Mouse (Mus musculus): ENCODE measurements around the gene 4930518I15Rik. TPM values are rescaled to one million over a fixed set of nuclear protein-coding genes. Genes with fewer than 3 reads are reported as not detected.

4930518I15Rik gene
- total and polyA plus RNA-seq, 3 experiments, result 0.51 to 0.81 (median 0.72) TPM

DNA sequence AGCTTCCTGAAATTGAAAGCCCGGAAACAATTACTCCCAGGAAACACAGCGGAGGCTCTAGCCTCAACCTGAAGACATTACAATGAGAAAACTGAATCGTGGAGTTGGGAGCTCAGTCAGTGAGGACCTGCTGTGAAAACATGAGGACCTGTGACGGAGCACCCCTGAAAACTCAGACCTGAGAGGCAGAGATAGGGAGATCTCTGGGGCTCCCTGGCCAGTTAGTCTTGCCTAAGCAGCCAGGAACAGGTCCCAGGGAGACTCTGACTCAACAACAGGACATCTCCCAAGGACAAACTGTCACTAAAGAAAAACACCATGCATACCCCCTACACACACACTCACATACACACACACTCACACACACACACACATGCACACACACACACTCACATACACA lies 40.6 kb upstream of the 4930518I15Rik start:
- Histone ChIP-seq H3K27ac (ENCODE audit: insufficient read depth, low read depth) (no peak overlapping the region), H3K9ac (ENCODE audit: insufficient read depth, low read depth) (no peak overlapping the region), H3K36me3 (replicated peaks in 1 of 2; ENCODE audit: control insufficient read depth in 1 of 2, insufficient read depth in 1 of 2, low read length in 1 of 2) (no peaks in the 10 kb centered on the region), H3K4me1 (ENCODE audit: control insufficient read depth in 1 of 2, insufficient read depth in 2 of 2) (no peaks in the 10 kb centered on the region), H3K9me3 (replicated peaks; ENCODE audit: low read length) (no peaks in the 10 kb centered on the region), H3K27me3 (replicated peaks) (no peaks in the 10 kb centered on the region), H3K4me2 (ENCODE audit: insufficient read depth, low read depth, poor library complexity, severe bottlenecking) (no peak overlapping the region), H3K4me3 (replicated peaks in 1 of 3; ENCODE audit: low read depth in 2 of 3, low read length in 2 of 3, poor library complexity in 1 of 3) (no peak overlapping the region), H3K79me2 (replicated peaks; ENCODE audit: control insufficient read depth, extremely low read depth, insufficient read depth, poor library complexity, severe bottlenecking) (no peaks in the 10 kb centered on the region)
- DNase-seq (ENCODE audit: extremely low read depth), result no peak
- in situ Hi-C loops (cut with MboI; ENCODE audit: low pct_ligation_motif_present, low pct_unique_long_range_greater_than_20kb, low sequenced_read_pairs) (loop anchor here (25.0 kb wide), 1 partner anchor 189 kb away; the partner anchor contains the start of genes Soga1 and Tldc2), dilution Hi-C loops (cut with MboI; ENCODE audit: extremely low pct_ligation_motif_present, extremely low pct_unique_long_range_greater_than_20kb, low sequenced_read_pairs) (no loop called here)
- TF ChIP-seq MAX (IDR thresholded peaks at IDR 0.05; ENCODE audit: low read length), result no peak
- TF ChIP-seq CHD1 (IDR thresholded peaks at IDR 0.05; ENCODE audit: low read depth, low read length), result no peak
- TF ChIP-seq MAZ (IDR thresholded peaks at IDR 0.05; ENCODE audit: low read depth, low read length), result no peak
- no peak for TF ChIP-seq E2F4 (IDR thresholded peaks at IDR 0.05; ENCODE audit: insufficient replicate concordance, low read depth, low read length)
- no peak for TF ChIP-seq ZMIZ1 (IDR thresholded peaks at IDR 0.05; ENCODE audit: low read depth, low read length)
- TF ChIP-seq UBTF (IDR thresholded peaks at IDR 0.05; ENCODE audit: low read depth, low read length), result no peak
- no peak for TF ChIP-seq ZNF384 (IDR thresholded peaks at IDR 0.05; ENCODE audit: low read depth, low read length)
- no peak for TF ChIP-seq IRF4 (IDR thresholded peaks at IDR 0.05; ENCODE audit: low read depth, low read length)
- no peak for TF ChIP-seq TCF12 (IDR thresholded peaks at IDR 0.05; ENCODE audit: low read depth, low read length)
- no peak for TF ChIP-seq CTCF (conservative IDR thresholded peaks at IDR 0.05 in 1 of 2, IDR thresholded peaks at IDR 0.05 in 1 of 2; ENCODE audit: low read depth in 2 of 2, low read length in 2 of 2)
- TF ChIP-seq RCOR1 (conservative IDR thresholded peaks at IDR 0.05; ENCODE audit: low read depth, low read length), result no peak

GRCm38 (mm10) chr2:156897034-156897433 lies 39.3 kb upstream of the 4930518I15Rik start:
- H3K9ac ChIP-seq (ENCODE audit: insufficient read depth, low read depth), result no peak overlapping the region
- no peaks in the 10 kb centered on the region for H3K9me3 ChIP-seq (replicated peaks; ENCODE audit: low read length)
- H3K27ac ChIP-seq (ENCODE audit: insufficient read depth, low read depth), result no peak overlapping the region
- no peaks in the 10 kb centered on the region for H3K4me1 ChIP-seq (ENCODE audit: control insufficient read depth in 1 of 2, insufficient read depth in 2 of 2)
- no peak for DNase-seq (ENCODE audit: extremely low read depth)
- no peaks in the 10 kb centered on the region for H3K36me3 ChIP-seq (replicated peaks in 1 of 2; ENCODE audit: control insufficient read depth in 1 of 2, insufficient read depth in 1 of 2, low read length in 1 of 2)
- TF ChIP-seq E2F4 (IDR thresholded peaks at IDR 0.05; ENCODE audit: insufficient replicate concordance, low read depth, low read length) (no peak), BHLHE40 (IDR thresholded peaks at IDR 0.05; ENCODE audit: low read depth, low read length) (no peak), MAFK (IDR thresholded peaks at IDR 0.05; ENCODE audit: insufficient replicate concordance, low read length) (no peak), UBTF (IDR thresholded peaks at IDR 0.05; ENCODE audit: low read depth, low read length) (no peak), USF2 (conservative IDR thresholded peaks at IDR 0.05; ENCODE audit: low read depth, low read length) (no peak), IRF4 (IDR thresholded peaks at IDR 0.05; ENCODE audit: low read depth, low read length) (no peak), MEF2A (IDR thresholded peaks at IDR 0.05; ENCODE audit: borderline replicate concordance, low read depth, low read length) (no peak), SMC3 (IDR thresholded peaks at IDR 0.05; ENCODE audit: low read depth, low read length) (no peak), NRF1 (IDR thresholded peaks at IDR 0.05; ENCODE audit: low read depth, low read length) (no peak), HCFC1 (IDR thresholded peaks at IDR 0.05; ENCODE audit: low read depth, low read length) (no peak), TCF12 (IDR thresholded peaks at IDR 0.05; ENCODE audit: low read depth, low read length) (no peak), TBP (conservative IDR thresholded peaks at IDR 0.05; ENCODE audit: low read depth, low read length) (no peak), USF1 (IDR thresholded peaks at IDR 0.05; ENCODE audit: low read depth, low read length) (no peak), CHD1 (IDR thresholded peaks at IDR 0.05; ENCODE audit: low read depth, low read length) (no peak), POLR2A (IDR thresholded peaks at IDR 0.05; ENCODE audit: low read depth, low read length) (no peak), MAX (IDR thresholded peaks at IDR 0.05; ENCODE audit: low read length) (no peak), ZMIZ1 (IDR thresholded peaks at IDR 0.05; ENCODE audit: low read depth, low read length) (no peak), ETS1 (conservative IDR thresholded peaks at IDR 0.05; ENCODE audit: low read depth, low read length) (no peak), MYC (IDR thresholded peaks at IDR 0.05; ENCODE audit: low read depth, low read length) (no peak), PAX5 (IDR thresholded peaks at IDR 0.05; ENCODE audit: low read length) (no peak)
- no peak overlapping the region for H3K4me3 ChIP-seq (replicated peaks in 1 of 3; ENCODE audit: low read depth in 2 of 3, low read length in 2 of 3, poor library complexity in 1 of 3)
- in situ Hi-C loops (cut with MboI; ENCODE audit: low pct_ligation_motif_present, low pct_unique_long_range_greater_than_20kb, low sequenced_read_pairs), result loop anchor here (25.0 kb wide), 1 partner anchor 190 kb away; the partner anchor contains the start of genes Soga1 and Tldc2
- dilution Hi-C loops (cut with MboI; ENCODE audit: extremely low pct_ligation_motif_present, extremely low pct_unique_long_range_greater_than_20kb, low sequenced_read_pairs), result no loop called here
- no peaks in the 10 kb centered on the region for H3K27me3 ChIP-seq (replicated peaks)
- no peak overlapping the region for H3K4me2 ChIP-seq (ENCODE audit: insufficient read depth, low read depth, poor library complexity, severe bottlenecking)
- no peaks in the 10 kb centered on the region for H3K79me2 ChIP-seq (replicated peaks; ENCODE audit: control insufficient read depth, extremely low read depth, insufficient read depth, poor library complexity, severe bottlenecking)

All from CH12.LX (cell line).